Mouse (Mus musculus): ENCODE results near the gene Bpifb6.

The Bpifb6 gene

DNA sequence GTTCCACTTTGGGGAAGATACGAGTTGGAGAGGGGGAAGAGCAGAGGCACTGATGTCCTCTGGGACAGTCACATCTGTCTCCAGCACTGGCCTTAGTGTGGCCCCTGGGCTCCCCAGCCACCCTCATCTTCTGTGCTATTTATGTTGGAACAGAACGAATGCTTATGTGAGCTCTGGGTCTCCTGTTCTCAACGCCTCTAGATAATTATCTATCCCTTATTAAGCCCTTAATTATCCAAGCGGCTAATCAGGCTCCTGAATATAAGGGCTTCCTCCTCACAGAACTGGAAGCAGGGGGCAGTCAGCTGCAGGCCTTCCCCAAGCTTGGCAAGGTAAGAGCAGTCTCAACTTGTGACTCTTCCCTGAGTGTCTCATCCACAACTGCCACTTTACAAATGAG is at the start of gene Bpifb6:
Gene Bpifb6 (plus strand): TSS at position 301 of the 400 bp plus-strand sequence.
- no peak for DNase-seq

- DNase-seq: peak; percentile 87 to 89
Observed at GRCm38 (mm10) chr2:153851030-153851360, 49.2 kb upstream of the Bpifb6 start.

- peak in 1 of 2 experiments; percentile 23 for DNase-seq
Observed at GRCm38 (mm10) chr2:153853544-153853943, 46.6 kb upstream of the Bpifb6 start.

DNA sequence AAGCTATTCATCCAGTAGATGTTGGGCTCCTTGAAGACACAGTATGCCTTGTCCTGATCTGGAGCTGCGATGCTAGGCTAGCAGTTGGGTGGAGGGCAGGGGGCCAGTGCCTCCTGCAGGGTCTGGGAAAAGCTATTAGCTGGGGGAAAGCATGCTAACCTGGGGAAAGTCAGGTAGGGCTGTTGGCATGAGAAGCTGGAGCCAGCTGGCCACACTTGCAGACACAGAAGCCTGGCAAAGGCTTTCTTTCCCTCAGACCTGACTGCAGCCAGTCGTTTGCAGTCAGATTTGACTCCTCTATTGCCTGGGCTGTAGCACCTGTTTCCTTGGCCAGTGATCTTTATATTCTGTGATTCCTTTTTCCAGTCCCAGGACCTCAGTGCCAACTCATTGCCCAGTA is 40.6 kb upstream of the Bpifb6 start:
- DNase-seq: peak; percentile 87 to 91

GRCm38 (mm10) chr2:153860315-153860714 is 39.9 kb upstream of the Bpifb6 start:
- peak in 1 of 2 experiments; percentile 9 for DNase-seq

GRCm38 (mm10) chr2:153860715-153861114 is 39.5 kb upstream of the Bpifb6 start:
- DNase-seq: peak in 1 of 2 experiments; percentile 14

GRCm38 (mm10) chr2:153861960-153862359 is 38.2 kb upstream of the Bpifb6 start:
- peak in 1 of 2 experiments; percentile 2 for DNase-seq

GRCm38 (mm10) chr2:153870984-153871383 is 29.2 kb upstream of the Bpifb6 start, which contains the start of gene Sun5:
TSS of gene Sun5 (minus strand) at chr2:153871084.
- DNase-seq: no peak

GRCm38 (mm10) chr2:153874745-153875144 is 25.4 kb upstream of the Bpifb6 start, which contains the start of gene Bpifb2:
TSS of gene Bpifb2 (plus strand) at chr2:153875045.
- no peak for DNase-seq

DNA sequence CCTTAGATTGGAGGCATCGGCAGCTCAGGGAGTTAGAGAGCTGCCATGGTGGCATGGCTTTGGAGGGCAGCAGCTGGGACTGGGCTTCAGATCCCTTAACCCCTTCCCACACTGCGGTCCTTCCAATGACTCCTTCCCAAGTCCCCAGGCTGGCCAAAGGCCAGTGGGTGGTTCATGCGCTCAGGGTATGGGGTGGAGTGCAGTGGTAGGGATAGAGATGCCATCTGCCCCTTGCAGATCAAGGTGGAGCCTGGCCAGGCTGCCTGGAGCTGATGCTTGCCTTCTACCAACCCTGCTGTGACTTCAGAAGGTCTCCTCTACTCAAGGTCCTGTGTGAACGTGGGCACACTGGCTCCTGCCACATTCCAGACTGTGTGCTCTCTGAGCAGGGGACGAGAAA is 1.1 kb upstream of the Bpifb6 start:
- peak; percentile 67 to 81 for DNase-seq

DNA sequence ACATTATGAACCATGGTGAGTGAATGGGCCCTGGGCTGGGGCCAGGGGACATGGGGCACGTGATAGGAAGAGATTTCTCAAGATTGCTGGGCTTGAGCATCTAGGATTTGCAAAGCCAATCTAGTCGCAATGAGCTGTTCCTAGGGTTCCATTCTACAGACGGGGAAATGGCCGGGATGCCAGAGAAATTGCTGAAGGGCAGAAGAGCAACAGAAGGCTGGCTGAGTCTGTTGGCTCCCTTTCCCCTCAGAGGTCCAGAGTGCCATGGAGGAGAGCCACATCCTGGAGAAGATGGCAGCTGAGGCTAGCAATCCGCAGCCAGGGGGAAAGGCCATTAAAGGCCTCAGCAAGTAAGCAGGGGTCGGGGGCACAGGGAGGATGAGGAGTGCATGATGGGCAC is 2.5 kb downstream of the Bpifb6 start:
- peak; percentile 82 to 89 for DNase-seq

DNA sequence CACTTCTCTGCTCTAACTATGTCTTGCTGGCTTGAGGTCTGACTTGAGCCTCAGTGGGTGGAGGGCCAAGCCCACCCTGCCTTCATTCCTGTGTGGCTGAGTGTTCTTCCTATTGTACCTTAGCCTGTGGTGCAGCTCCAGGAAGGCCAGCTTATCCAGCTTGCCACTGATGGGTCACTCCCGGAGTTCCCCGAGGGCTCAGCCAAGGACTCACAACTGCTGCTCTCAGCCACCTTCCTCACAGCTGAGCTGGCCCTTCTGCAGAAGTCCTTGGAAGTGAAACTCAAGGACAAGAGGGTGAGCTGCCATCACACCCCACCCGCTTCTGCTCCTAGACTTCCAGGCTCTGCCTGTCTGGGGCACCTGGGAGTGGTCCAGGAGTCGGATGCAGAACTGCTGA is 6.4 kb downstream of the Bpifb6 start:
- DNase-seq: no peak

- peak; percentile 42 to 51 for DNase-seq
Observed at GRCm38 (mm10) chr2:153914151-153914550, 14.0 kb downstream of the Bpifb6 start.

DNA sequence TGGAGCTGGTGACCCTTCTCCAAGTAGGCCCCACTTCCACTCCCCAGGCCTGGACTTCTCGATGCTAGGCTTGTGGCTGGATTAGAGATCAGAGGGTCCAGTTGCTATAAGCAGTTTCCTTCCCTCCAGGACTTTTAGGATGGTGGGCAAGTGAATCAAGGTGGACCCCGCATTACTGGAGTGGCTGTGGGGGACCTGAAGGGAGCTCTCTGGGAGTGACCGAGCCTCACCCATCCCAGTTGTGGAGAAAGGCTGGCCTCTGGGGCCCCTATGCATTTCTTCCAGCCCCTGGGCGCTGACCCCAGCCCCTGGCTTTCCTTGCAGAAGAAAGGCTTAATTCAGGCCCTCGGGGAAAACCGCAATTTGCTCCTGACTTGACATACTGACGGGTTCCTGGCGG is 17.7 kb downstream of the Bpifb6 start, which contains the start of gene Bpifb3:
Gene Bpifb3 (plus strand): TSS at position 301 of the 400 bp plus-strand sequence.
- no peak for DNase-seq

DNA sequence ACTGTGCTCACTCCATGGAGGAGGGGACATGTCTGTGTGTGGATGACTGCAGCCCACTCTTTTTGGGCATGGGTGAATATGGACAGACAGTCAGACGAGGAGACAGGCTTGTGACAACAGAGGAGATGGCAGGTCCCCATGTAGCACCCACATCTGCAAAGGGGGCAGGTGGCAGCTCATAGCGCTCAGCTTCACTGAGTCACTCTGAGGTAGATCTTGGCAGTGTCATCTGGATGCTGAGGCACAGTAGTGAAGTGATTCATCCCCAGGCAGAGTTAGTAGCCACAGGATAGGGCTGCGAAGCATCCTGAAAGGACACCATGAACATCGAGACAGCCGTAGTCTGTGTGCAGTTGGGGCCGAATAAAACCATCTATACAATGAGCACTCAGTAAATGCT is 21.1 kb downstream of the Bpifb6 start:
- DNase-seq: no peak

GRCm38 (mm10) chr2:153929871-153930413 is 29.8 kb downstream of the Bpifb6 start:
- peak; percentile 88 to 90 for DNase-seq

DNA sequence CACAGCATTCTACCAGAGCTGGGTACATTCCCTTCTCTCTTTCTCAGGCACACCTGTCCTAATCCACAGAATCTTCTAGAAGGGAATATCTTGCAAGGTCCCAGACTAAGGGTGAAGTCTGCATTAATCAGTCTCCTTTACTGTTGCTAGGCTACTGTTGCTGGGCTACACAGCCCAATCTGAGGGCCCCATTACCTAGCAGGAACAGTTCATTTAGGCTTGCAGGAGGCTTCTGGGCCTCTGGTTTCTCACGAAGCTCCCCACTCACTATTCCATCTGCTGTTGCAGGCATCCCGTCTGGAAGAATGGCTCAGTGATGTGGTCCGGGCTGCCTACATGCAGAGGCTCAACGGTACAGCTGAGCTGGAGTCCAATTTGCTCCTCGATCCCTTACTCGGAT is 30.9 kb downstream of the Bpifb6 start:
- DNase-seq: no peak

GRCm38 (mm10) chr2:153933311-153933710 is 33.1 kb downstream of the Bpifb6 start:
- peak; percentile 66 to 67 for DNase-seq

- DNase-seq: no peak
Observed at GRCm38 (mm10) chr2:153935348-153935747, 35.2 kb downstream of the Bpifb6 start.

DNA sequence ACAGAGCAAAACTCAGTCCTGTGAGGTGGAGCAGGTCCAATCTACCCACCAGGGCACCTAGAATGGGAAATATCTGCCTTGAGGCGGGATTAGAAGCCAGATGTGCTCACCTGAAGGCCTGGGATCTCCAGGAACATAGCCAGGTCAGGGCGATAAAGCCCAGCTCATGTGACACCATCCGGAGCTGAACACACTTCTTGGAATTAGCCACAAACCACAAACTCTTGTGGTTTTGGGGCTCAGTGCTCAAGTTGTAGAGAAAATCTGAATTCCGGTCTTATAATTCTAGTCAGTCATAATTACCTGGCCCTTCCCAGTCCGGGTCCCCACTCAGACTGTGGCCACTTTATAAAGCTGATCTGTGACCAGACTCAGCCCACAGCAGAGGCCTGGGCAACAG is 37.7 kb downstream of the Bpifb6 start, which contains the start of gene Bpifb4:
Gene Bpifb4 (plus strand): TSS at position 370 of the 400 bp plus-strand sequence.
- no peak for DNase-seq

GRCm38 (mm10) chr2:153943537-153943936 is 43.3 kb downstream of the Bpifb6 start:
- peak; percentile 83 to 88 for DNase-seq

- DNase-seq: no peak
Observed at GRCm38 (mm10) chr2:153944567-153944966, 44.4 kb downstream of the Bpifb6 start.

- DNase-seq: peak; percentile 87 to 91
Observed at GRCm38 (mm10) chr2:153952897-153953296, 52.7 kb downstream of the Bpifb6 start.

DNA sequence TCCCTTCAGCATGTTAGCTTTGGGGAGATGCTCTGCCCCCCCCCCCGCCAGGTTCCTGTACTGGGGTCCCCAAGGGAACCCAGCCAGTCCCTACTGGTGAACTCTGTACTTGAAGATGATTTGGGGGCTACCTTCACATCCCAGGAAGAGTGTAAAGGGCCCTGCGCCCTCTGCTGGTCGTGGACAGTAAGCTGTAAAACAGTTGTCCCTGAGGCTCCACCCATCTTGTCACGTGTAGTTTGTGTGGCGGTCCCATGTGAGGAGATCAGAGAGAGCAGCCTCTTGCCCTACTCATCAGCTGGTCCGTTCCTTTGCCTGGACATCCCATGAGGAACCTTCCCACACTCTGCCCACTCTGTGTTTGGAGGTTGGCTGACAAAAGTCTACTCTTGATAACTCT is 53.6 kb downstream of the Bpifb6 start:
- peak; percentile 78 to 84 for DNase-seq

All from cerebellum, postnatal 10 days (tissue).